Mouse (Mus musculus) forebrain, embryonic 15.5 days (tissue): ENCODE measurements around the gene Rhof. TPM values are rescaled to one million over a fixed set of nuclear protein-coding genes. Genes with fewer than 3 reads are reported as not detected.
A peak's percentile ranks its signal among the peaks of the same experiment; 100 is the strongest.

Source experiments
- ATAC-seq: fragments of 200-750 bp; cut with Nextera tagmentation; replicated peaks from 2 replicates; pipeline ENCODE4 v1.8.0; 2017; ENCODE audit warnings: mild to moderate bottlenecking, moderate TSS enrichment, moderate library complexity
- H3K27ac ChIP-seq: fragments of 300-500 bp; sonication (generic); replicated peaks from 2 replicates; pipeline ENCODE4 v1.5.1; 2015; ENCODE audit warnings: mild to moderate bottlenecking, inconsistent platforms
- H3K27me3 ChIP-seq: fragments of 300-500 bp; sonication (generic); 2 replicates; pipeline ENCODE4 v1.6.1; 2015; ENCODE audit warnings: inconsistent platforms
- H3K36me3 ChIP-seq: fragments of 300-500 bp; sonication (generic); 2 replicates; pipeline ENCODE4 v1.6.1; 2015; ENCODE audit warnings: mild to moderate bottlenecking, inconsistent platforms
- H3K4me1 ChIP-seq: fragments of 300-500 bp; sonication (generic); 2 replicates; pipeline ENCODE4 v1.6.1; 2015; ENCODE audit warnings: inconsistent platforms
- H3K4me2 ChIP-seq: fragments of 300-500 bp; sonication (generic); replicated peaks from 2 replicates; pipeline ENCODE4 v1.6.1; 2015; ENCODE audit warnings: mild to moderate bottlenecking, inconsistent platforms
- H3K4me3 ChIP-seq: fragments of 300-500 bp; sonication (generic); 2 replicates; pipeline ENCODE4 v1.5.1; 2015; ENCODE audit warnings: mild to moderate bottlenecking, inconsistent platforms
- H3K9ac ChIP-seq: fragments of 300-500 bp; sonication (generic); replicated peaks from 2 replicates; pipeline ENCODE4 v1.6.1; 2015; ENCODE audit warnings: mild to moderate bottlenecking, inconsistent platforms
- H3K9me3 ChIP-seq: fragments of 300-500 bp; sonication (generic); 2 replicates; pipeline ENCODE4 v1.6.1; 2016; ENCODE audit warnings: inconsistent platforms
- WGBS: fragments of 180-500 bp; shearing (Covaris S2); methylation state at CpG from one replicate; pipeline ENCODE4 v1.1.7; 2015; ENCODE audit warnings: mixed read lengths; 5-methylcytosine and 5-hydroxymethylcytosine counted together
- polyA plus RNA-seq: library from polyadenylated mRNA; unstranded; fragments of >200 nt; fragmentation: Nextera tagmentation; extraction: Ambion mirVana; gene quantifications from 2 replicates; pipeline ENCODE4 v1.2.1, GENCODE M21; 2015

Rhof gene
- polyA plus RNA-seq: 11.4 and 12.4 TPM in 2 replicates

DNA sequence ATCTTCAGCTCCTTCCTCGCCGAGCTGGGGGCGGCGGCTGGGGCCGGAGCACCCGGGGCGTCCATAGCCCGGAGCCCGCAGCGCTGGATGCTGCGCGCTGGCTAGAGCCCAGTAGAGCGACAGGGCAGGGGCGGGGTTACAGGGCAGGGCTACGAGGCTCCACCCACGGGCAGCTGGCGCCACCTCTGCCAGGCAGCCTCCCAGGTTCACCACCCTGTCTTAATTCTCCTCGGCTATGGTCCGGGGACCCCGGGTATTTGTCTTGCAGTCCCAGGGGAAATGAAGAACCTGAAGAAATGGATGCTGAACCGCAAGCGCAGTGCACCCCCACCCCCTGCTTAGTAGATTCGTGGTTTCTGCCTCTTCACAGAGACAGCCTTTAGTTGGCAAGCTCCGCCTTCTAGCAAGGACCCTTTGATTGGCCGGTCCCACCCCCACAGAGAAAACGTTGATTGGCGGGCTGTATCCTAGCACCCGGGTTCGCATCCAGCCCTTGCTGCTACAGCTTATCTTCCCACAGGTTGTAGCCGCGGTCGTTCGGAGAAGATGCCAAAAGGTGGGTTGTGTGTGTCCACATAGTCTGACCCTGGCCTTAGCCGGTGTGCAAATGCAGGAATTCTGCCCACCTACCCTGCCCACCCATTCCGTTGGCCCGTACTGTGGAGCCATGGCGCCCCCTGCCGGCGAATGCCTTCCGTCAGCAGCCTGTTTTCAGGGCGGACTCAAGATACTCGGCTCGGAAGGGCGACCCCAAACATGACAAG is at the start of gene Rhof:
Gene Rhof, minus strand, starts transcription at position 385 of the 764 bp plus-strand sequence.
- no peaks in the 10 kb centered on the region for H3K27me3 ChIP-seq
- H3K27ac ChIP-seq: peak within 1 kb of the TSS; percentile 100
- peaks cover 66% of the 10 kb centered on the region for H3K4me1 ChIP-seq
- H3K9ac ChIP-seq: peak within 1 kb of the TSS; percentile 52
- peak; percentile 26 for ATAC-seq
- 2% methylated on average over 44 of the region's 44 CpGs for WGBS
- H3K4me2 ChIP-seq: peak within 1 kb of the TSS; percentile 98
- peaks cover 14% of the 10 kb centered on the region; the same call in 1 of the 2 replicates for H3K36me3 ChIP-seq
- H3K9me3 ChIP-seq: no peaks in the 10 kb centered on the region
- peak within 1 kb of the TSS; percentile 42 for H3K4me3 ChIP-seq

DNA sequence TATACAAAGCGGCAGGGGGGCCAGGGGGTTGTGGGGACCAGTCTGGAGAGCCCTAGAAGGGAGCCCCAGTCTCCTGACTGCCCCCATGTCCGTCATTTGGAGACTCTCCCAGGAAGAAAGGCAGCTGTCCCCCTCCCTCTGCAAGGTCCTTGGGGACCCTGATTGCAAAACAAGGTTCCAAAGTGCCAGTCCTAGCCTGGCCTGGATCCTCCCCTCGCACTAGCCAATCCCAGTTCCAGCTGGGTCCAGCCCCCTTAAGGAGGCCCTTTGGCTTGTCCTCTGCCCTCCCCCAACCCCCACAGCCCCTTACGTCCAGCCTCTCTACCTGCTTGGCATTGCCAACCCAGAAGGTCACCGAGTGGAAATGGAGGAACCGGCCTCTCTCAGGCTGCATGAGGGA is 49.0 kb upstream of the Rhof start:
- H3K9ac ChIP-seq: no peak overlapping the region
- H3K4me1 ChIP-seq: no peaks in the 10 kb centered on the region
- no peak overlapping the region for H3K27ac ChIP-seq
- H3K27me3 ChIP-seq: no peaks in the 10 kb centered on the region
- no peak overlapping the region for H3K4me2 ChIP-seq
- H3K36me3 ChIP-seq: no peaks in the 10 kb centered on the region
- H3K4me3 ChIP-seq: no peak overlapping the region
- no peaks in the 10 kb centered on the region for H3K9me3 ChIP-seq
- ATAC-seq: no peak
- WGBS: 77% methylated on average over 6 of the region's 6 CpGs

DNA sequence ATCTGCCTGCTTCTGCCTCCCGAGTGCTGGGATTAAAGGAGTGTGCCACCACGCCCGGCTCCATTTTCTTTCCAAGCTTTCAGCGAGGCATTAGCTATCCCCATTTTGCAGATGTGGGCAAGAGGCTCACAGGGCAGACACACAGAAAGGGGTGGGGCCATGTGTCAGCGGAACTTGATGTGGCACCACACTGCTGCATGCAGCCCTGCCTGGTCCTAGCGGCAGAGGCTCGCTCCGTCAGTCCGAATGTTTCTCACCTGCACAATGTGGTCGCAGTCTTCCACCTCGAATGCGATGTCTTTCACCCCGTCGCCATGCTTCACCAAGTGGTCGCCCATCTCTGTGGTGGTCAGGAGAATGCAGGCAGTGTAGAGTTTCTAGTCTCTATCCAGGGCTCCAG is 47.9 kb upstream of the Rhof start:
- no peak overlapping the region for H3K4me3 ChIP-seq
- H3K4me1 ChIP-seq: no peaks in the 10 kb centered on the region
- no peaks in the 10 kb centered on the region for H3K36me3 ChIP-seq
- H3K4me2 ChIP-seq: no peak overlapping the region
- WGBS: 92% methylated on average over 15 of the region's 15 CpGs
- H3K9ac ChIP-seq: no peak overlapping the region
- ATAC-seq: no peak
- H3K27me3 ChIP-seq: no peaks in the 10 kb centered on the region
- H3K9me3 ChIP-seq: no peaks in the 10 kb centered on the region
- H3K27ac ChIP-seq: no peak overlapping the region

DNA sequence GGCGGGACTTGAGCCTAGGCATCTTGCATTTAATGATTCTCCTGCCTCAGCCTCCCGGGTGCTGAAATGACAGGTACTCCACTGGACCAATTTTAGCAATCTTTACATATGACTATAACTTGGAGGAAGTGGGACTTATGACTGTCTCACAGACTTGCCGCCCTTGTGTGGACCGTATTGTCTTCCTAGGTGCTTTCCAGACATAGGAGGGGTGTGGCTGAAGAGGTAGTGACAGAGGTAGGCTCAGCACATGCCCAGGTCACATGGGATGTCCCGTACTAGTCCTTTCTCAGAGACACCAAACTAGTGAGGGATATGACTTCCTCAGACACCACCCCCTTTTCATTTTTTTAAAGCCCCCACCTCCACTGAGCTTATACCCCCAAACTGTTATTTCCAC is 46.3 kb upstream of the Rhof start:
- H3K9me3 ChIP-seq: no peaks in the 10 kb centered on the region
- no peak for ATAC-seq

DNA sequence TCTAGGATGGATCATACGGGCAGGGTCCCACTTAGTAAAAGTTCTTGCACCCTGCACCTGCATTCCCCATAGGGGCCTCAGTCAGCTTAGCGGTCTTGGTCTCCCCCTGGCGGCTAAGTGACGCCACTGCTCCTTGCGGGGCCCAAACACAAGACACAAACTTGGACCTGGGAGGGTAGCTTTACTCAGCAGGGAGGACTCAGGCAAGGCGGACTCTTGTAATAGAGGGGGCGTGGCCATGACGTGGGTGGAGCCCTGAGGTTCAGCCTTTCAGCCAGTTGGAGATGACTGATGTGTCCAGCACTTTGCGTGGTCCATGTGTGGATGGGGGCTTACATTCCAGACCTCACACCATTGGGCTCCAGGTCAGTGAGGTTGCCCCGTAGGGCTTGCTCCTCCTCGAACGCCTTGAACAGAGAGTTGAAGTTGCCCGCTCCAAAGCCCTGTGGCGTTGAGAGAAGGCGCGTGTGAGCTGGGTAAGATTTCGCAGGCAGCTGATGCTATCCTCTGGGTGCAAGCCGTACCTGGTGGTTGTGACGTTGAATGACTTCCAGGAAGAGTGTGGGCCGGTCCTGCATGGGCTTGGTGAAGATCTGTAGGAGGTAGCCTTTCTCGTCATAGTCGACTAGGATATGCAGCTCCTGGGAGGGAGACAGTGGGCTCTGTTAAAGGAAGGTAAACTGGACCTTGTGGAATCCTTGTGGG is 39.3 kb upstream of the Rhof start:
- WGBS: 14% methylated on average over 22 of the region's 22 CpGs
- Histone ChIP-seq H3K4me3 (no peak overlapping the region; the same call in 1 of the 2 replicates), H3K9me3 (no peaks in the 10 kb centered on the region), H3K4me1 (peaks cover 5% of the 10 kb centered on the region; the same call in 1 of the 2 replicates), H3K36me3 (peaks cover 3% of the 10 kb centered on the region), H3K4me2 (peak overlapping the region; percentile 27), H3K27me3 (no peaks in the 10 kb centered on the region), H3K9ac (no peak overlapping the region; the same call in 1 of the 2 replicates), H3K27ac (no peak overlapping the region)
- peak; percentile 70 for ATAC-seq

More for the DNA sequence above, 46.3 kb upstream of the Rhof start:
- H3K27ac ChIP-seq: no peak overlapping the region
- 92% methylated on average over 5 of the region's 5 CpGs for WGBS
- no peak overlapping the region for H3K9ac ChIP-seq
- H3K36me3 ChIP-seq: no peaks in the 10 kb centered on the region
- no peaks in the 10 kb centered on the region for H3K4me1 ChIP-seq
- H3K27me3 ChIP-seq: no peaks in the 10 kb centered on the region
- no peak overlapping the region for H3K4me3 ChIP-seq
- H3K4me2 ChIP-seq: no peak overlapping the region

DNA sequence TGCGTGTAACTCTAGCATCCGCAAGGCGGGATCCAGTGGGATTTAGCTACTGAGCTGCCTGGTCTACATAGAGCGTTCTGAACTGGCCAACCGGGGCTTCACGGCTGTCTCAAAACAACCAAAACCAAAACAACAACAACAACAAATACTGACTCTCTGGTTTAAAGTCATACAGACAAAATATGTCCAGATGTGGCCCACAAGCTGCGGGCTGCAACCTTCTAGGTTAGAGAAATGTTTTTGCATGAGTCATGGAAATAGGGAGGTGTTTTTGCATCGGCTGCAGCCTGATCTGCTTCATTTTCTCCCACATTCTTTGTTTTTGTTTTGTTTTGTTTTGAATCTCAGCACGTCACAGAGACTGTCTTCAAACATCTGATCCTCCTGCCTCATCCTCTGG is 37.9 kb upstream of the Rhof start:
- H3K27ac ChIP-seq: no peak overlapping the region
- WGBS: 79% methylated on average over 9 of the region's 9 CpGs

DNA sequence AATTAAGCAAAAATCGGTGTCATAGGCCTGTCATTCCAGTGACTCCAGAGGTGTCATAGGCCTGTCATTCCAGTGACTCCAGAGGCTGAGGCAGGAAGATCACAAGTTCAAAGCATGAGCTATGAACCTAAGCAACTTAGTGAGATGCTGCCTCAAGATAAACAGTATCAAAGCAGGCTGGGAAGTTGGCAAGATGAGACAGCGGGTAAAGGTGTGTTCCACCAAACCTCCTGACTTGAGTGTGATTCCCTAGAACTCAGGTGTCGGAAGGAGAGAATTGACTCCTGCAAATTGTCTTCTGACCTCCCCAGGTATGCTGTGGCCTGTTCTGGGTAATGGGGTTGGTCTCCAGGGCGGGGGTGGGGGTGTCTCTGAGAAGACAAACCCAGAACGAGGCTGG is 36.8 kb upstream of the Rhof start, which contains the start of gene Psmd9:
Gene Psmd9, plus strand, starts transcription at position 130 of the 400 bp plus-strand sequence.
- Histone ChIP-seq H3K4me3 (no peak within 1 kb of the TSS), H3K27ac (no peak within 1 kb of the TSS), H3K9me3 (no peaks in the 10 kb centered on the region), H3K9ac (no peak within 1 kb of the TSS), H3K4me2 (no peak within 1 kb of the TSS), H3K36me3 (peaks cover 21% of the 10 kb centered on the region), H3K4me1 (peaks cover 5% of the 10 kb centered on the region; the same call in 1 of the 2 replicates), H3K27me3 (no peaks in the 10 kb centered on the region)
- 83% methylated on average over 5 of the region's 5 CpGs for WGBS
- ATAC-seq: no peak

More for the DNA sequence above, 37.9 kb upstream of the Rhof start:
- H3K9me3 ChIP-seq: no peaks in the 10 kb centered on the region
- H3K4me1 ChIP-seq: peaks cover 5% of the 10 kb centered on the region; the same call in 1 of the 2 replicates
- H3K36me3 ChIP-seq: peaks cover 16% of the 10 kb centered on the region
- H3K4me2 ChIP-seq: no peak overlapping the region
- H3K27me3 ChIP-seq: no peaks in the 10 kb centered on the region
- H3K9ac ChIP-seq: no peak overlapping the region
- H3K4me3 ChIP-seq: no peak overlapping the region
- no peak for ATAC-seq

DNA sequence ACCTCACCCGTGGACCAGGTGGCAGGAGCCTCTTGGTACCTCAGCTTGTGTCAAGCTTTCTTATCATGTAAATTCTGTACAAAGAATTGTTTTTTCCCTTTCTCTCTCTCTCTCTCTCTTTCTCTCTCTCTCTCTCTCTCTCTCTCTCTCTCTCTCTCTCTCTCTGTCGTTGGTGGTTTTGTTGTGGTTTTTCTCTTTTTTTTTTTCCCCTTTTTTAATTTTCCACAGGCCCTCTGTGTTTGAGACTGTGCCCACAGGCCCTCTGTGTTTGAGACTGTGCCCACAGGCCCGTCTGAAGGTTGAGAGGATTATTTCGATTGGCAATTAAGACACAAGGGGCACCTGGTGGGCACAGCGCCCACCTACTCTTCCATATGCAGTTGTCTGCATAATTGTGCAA is 35.1 kb upstream of the Rhof start:
- Histone ChIP-seq H3K27ac (no peak overlapping the region), H3K4me3 (no peak overlapping the region), H3K36me3 (peaks cover 38% of the 10 kb centered on the region), H3K4me2 (no peak overlapping the region), H3K27me3 (no peaks in the 10 kb centered on the region), H3K4me1 (peaks cover 5% of the 10 kb centered on the region; the same call in 1 of the 2 replicates), H3K9me3 (no peaks in the 10 kb centered on the region), H3K9ac (no peak overlapping the region)
- ATAC-seq: no peak
- WGBS: 52% methylated on average over 5 of the region's 5 CpGs

DNA sequence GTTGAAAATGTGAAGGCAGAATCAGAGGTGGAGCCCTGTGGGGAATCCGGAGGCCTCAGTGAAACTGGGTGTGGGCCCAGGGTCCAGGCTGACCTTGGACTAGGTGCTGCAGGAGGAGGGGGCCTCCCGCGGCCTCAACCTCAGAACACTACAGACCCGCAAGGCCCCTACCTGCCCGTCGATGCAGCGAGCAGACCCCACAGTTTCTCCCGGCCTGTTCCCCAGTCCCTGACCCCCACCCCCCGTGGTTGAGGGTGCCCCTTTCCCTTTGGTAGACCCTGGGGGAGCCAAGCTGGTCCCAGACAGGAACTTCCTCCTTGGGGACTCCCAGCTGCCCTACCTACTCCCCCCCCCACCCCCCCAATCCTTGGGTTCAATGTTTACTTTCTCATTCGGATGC is 33.9 kb upstream of the Rhof start:
- Histone ChIP-seq H3K27me3 (no peaks in the 10 kb centered on the region), H3K4me3 (no peak overlapping the region), H3K4me2 (no peak overlapping the region), H3K9ac (no peak overlapping the region), H3K36me3 (peaks cover 47% of the 10 kb centered on the region), H3K4me1 (no peaks in the 10 kb centered on the region; the same call in 1 of the 2 replicates), H3K27ac (no peak overlapping the region), H3K9me3 (no peaks in the 10 kb centered on the region)
- WGBS: 91% methylated on average over 10 of the region's 10 CpGs
- ATAC-seq: no peak

DNA sequence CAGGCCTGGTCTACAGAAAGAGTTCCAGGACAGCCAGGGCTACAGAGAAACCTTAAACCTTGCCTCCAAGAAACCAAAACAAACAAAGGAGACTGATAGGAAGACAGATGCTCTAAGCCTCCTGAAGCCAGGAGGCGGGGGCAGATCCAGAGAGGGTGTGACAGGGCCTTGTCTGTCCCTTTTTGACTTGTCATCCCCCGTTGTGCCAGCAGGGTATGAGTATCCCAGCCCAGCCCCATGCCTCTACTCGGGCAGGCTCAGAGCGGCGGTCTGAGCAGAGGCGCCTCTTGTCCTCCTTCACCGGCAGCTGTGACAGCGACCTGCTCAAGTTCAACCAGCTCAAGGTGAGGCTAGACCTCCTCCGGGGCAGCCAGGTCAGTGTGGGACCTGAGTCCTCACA is 30.4 kb upstream of the Rhof start:
- H3K27me3 ChIP-seq: no peaks in the 10 kb centered on the region
- no peaks in the 10 kb centered on the region for H3K9me3 ChIP-seq
- ATAC-seq: no peak
- WGBS: 86% methylated on average over 9 of the region's 9 CpGs
- no peak overlapping the region for H3K4me2 ChIP-seq
- no peak overlapping the region for H3K9ac ChIP-seq
- no peaks in the 10 kb centered on the region for H3K4me1 ChIP-seq
- no peak overlapping the region for H3K4me3 ChIP-seq
- no peak overlapping the region for H3K27ac ChIP-seq
- H3K36me3 ChIP-seq: peaks cover 82% of the 10 kb centered on the region

DNA sequence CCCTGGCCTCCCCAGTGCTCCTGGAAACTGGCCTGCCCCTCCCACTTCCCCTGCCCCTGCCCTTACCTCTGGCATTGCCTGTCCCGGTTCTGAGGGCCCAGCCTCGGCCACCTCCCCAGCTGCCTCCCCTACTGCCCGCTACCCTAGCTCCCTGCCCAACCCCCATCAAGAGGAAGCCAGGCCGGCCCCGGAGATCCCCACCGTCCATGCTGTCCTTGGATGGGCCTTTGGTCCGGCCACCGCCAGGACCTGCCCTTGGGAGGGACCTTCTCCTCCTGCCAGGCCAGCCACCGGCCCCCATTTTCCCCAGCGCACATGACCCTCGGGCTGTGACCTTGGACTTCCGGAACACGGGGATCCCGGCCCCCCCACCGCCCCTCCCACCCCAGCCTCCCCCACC is 27.8 kb upstream of the Rhof start:
- Histone ChIP-seq H3K9ac (no peak overlapping the region), H3K27me3 (no peaks in the 10 kb centered on the region), H3K4me3 (no peak overlapping the region), H3K4me2 (no peak overlapping the region), H3K36me3 (peaks cover 83% of the 10 kb centered on the region), H3K27ac (no peak overlapping the region), H3K4me1 (no peaks in the 10 kb centered on the region), H3K9me3 (no peaks in the 10 kb centered on the region)
- no peak for ATAC-seq
- 90% methylated on average over 15 of the region's 15 CpGs for WGBS

DNA sequence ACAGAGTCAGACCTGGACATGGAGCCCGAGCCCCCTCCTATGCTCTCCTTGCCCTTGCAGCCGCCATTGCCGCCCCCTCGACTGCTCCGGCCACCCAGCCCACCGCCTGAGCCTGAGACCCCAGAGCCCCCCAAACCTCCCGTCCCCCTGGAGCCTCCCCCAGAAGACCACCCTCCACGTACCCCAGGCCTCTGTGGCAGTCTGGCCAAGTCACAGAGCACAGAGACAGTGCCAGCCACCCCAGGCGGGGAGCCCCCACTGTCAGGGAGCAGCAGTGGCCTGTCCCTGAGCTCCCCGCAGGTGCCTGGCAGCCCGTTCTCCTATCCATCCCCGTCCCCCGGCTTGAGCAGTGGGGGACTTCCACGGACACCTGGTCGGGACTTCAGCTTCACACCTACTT is 27.4 kb upstream of the Rhof start:
- Histone ChIP-seq H3K4me3 (no peak overlapping the region), H3K27ac (no peak overlapping the region), H3K36me3 (peaks cover 85% of the 10 kb centered on the region), H3K4me1 (no peaks in the 10 kb centered on the region), H3K4me2 (no peak overlapping the region), H3K27me3 (no peaks in the 10 kb centered on the region), H3K9ac (no peak overlapping the region), H3K9me3 (no peaks in the 10 kb centered on the region)
- 87% methylated on average over 15 of the region's 15 CpGs for whole genome bisulfite sequencing
- ATAC-seq: no peak
